Mouse (Mus musculus): Measurements from ENCODE around the gene Mob1a. TPM values are rescaled to one million over a fixed set of nuclear protein-coding genes. Genes with fewer than 3 reads are reported as not detected.
A peak's percentile ranks its signal among the peaks of the same experiment; 100 is the strongest.

The Mob1a gene
- polyA plus RNA-seq, 1 experiment from 2014 or later: 19.4 TPM

GRCm38 (mm10) chr6:83363075-83363474 is 37.3 kb downstream of the Mob1a start:
- H3K36me3 ChIP-seq (ENCODE audit: control insufficient read depth, insufficient read depth, low read length): peaks cover 23% of the 10 kb centered on the region
- WGBS: 94% methylated on average over 12 of the region's 12 CpGs
- H3K27ac ChIP-seq (ENCODE audit: low read depth, low read length): no peak overlapping the region

GRCm38 (mm10) chr6:83370316-83370965 is 44.6 kb downstream of the Mob1a start:
- Histone ChIP-seq H3K9me3 (ENCODE audit: control insufficient read depth, low read length) (no peaks in the 10 kb centered on the region), H3K36me3 (ENCODE audit: control insufficient read depth, insufficient read depth, low read length) (peaks cover 73% of the 10 kb centered on the region), H3K4me2 (ENCODE audit: low read length) (no peak overlapping the region), H3K27me3 (replicated peaks; ENCODE audit: control insufficient read depth, insufficient read depth, low read length) (no peaks in the 10 kb centered on the region), H3K9ac (ENCODE audit: low read depth, low read length) (no peak overlapping the region; the same call in 1 of the 2 replicates), H3K27ac (ENCODE audit: low read depth, low read length) (no peak overlapping the region), H3K4me1 (ENCODE audit: control insufficient read depth, insufficient read depth, low read depth, low read length) (no peaks in the 10 kb centered on the region), H3K4me3 (ENCODE audit: low read length) (no peak overlapping the region)
- ATAC-seq: no peak
- WGBS: 85% methylated on average over 21 of the region's 21 CpGs

More at GRCm38 (mm10) chr6:83363075-83363474, 37.3 kb downstream of the Mob1a start:
- Histone ChIP-seq H3K27me3 (replicated peaks; ENCODE audit: control insufficient read depth, insufficient read depth, low read length) (no peaks in the 10 kb centered on the region), H3K9ac (ENCODE audit: low read depth, low read length) (no peak overlapping the region), H3K4me3 (ENCODE audit: low read length) (no peak overlapping the region), H3K9me3 (ENCODE audit: control insufficient read depth, low read length) (no peaks in the 10 kb centered on the region), H3K4me2 (ENCODE audit: low read length) (no peak overlapping the region), H3K4me1 (ENCODE audit: control insufficient read depth, insufficient read depth, low read depth, low read length) (no peaks in the 10 kb centered on the region)
- no peak for ATAC-seq

- no peak for ATAC-seq
- WGBS: 84% methylated on average over 3 of the region's 3 CpGs
- Histone ChIP-seq H3K4me1 (ENCODE audit: control insufficient read depth, insufficient read depth, low read depth, low read length) (no peaks in the 10 kb centered on the region), H3K27ac (ENCODE audit: low read depth, low read length) (no peak overlapping the region), H3K9ac (ENCODE audit: low read depth, low read length) (no peak overlapping the region), H3K9me3 (ENCODE audit: control insufficient read depth, low read length) (no peaks in the 10 kb centered on the region), H3K4me3 (ENCODE audit: low read length) (no peak overlapping the region), H3K4me2 (ENCODE audit: low read length) (no peak overlapping the region), H3K27me3 (replicated peaks; ENCODE audit: control insufficient read depth, insufficient read depth, low read length) (no peaks in the 10 kb centered on the region), H3K36me3 (ENCODE audit: control insufficient read depth, insufficient read depth, low read length) (peaks cover 77% of the 10 kb centered on the region)
Observed at GRCm38 (mm10) chr6:83371350-83371749, 45.5 kb downstream of the Mob1a start.

- no peak overlapping the region for H3K27ac ChIP-seq (ENCODE audit: low read depth, low read length)
- no peak for ATAC-seq
- H3K4me2 ChIP-seq (ENCODE audit: low read length): no peak overlapping the region
- H3K36me3 ChIP-seq (ENCODE audit: control insufficient read depth, insufficient read depth, low read length): peaks cover 67% of the 10 kb centered on the region
- 83% methylated on average over 9 of the region's 9 CpGs for WGBS
- no peaks in the 10 kb centered on the region for H3K9me3 ChIP-seq (ENCODE audit: control insufficient read depth, low read length)
- H3K27me3 ChIP-seq (replicated peaks; ENCODE audit: control insufficient read depth, insufficient read depth, low read length): no peaks in the 10 kb centered on the region
- H3K4me3 ChIP-seq (ENCODE audit: low read length): no peak overlapping the region
- H3K4me1 ChIP-seq (ENCODE audit: control insufficient read depth, insufficient read depth, low read depth, low read length): no peaks in the 10 kb centered on the region
- no peak overlapping the region for H3K9ac ChIP-seq (ENCODE audit: low read depth, low read length)
Observed at GRCm38 (mm10) chr6:83373704-83374300, 48.0 kb downstream of the Mob1a start.

GRCm38 (mm10) chr6:83381510-83382491 is 56.0 kb downstream of the Mob1a start:
- H3K9ac ChIP-seq (ENCODE audit: low read depth, low read length): no peak overlapping the region
- WGBS: 84% methylated on average over 10 of the region's 10 CpGs
- no peaks in the 10 kb centered on the region for H3K4me1 ChIP-seq (ENCODE audit: control insufficient read depth, insufficient read depth, low read depth, low read length)
- H3K9me3 ChIP-seq (ENCODE audit: control insufficient read depth, low read length): no peaks in the 10 kb centered on the region
- no peak overlapping the region for H3K4me2 ChIP-seq (ENCODE audit: low read length)
- no peak overlapping the region for H3K27ac ChIP-seq (ENCODE audit: low read depth, low read length)
- no peak overlapping the region for H3K4me3 ChIP-seq (ENCODE audit: low read length)
- no peak for ATAC-seq
- H3K27me3 ChIP-seq (replicated peaks; ENCODE audit: control insufficient read depth, insufficient read depth, low read length): no peaks in the 10 kb centered on the region
- peaks cover 39% of the 10 kb centered on the region for H3K36me3 ChIP-seq (ENCODE audit: control insufficient read depth, insufficient read depth, low read length)

GRCm38 (mm10) chr6:83385569-83386090 is 59.8 kb downstream of the Mob1a start:
- Histone ChIP-seq H3K4me2 (ENCODE audit: low read length) (no peak overlapping the region), H3K9ac (ENCODE audit: low read depth, low read length) (no peak overlapping the region), H3K4me3 (ENCODE audit: low read length) (no peak overlapping the region), H3K27me3 (replicated peaks; ENCODE audit: control insufficient read depth, insufficient read depth, low read length) (no peaks in the 10 kb centered on the region), H3K9me3 (ENCODE audit: control insufficient read depth, low read length) (no peaks in the 10 kb centered on the region), H3K4me1 (ENCODE audit: control insufficient read depth, insufficient read depth, low read depth, low read length) (no peaks in the 10 kb centered on the region), H3K27ac (ENCODE audit: low read depth, low read length) (no peak overlapping the region), H3K36me3 (ENCODE audit: control insufficient read depth, insufficient read depth, low read length) (peaks cover 17% of the 10 kb centered on the region)
- no peak for ATAC-seq
- WGBS: 94% methylated on average over 9 of the region's 9 CpGs

- H3K36me3 ChIP-seq (ENCODE audit: control insufficient read depth, insufficient read depth, low read length): peaks cover 6% of the 10 kb centered on the region
- 80% methylated on average over 8 of the region's 8 CpGs for WGBS
- H3K4me2 ChIP-seq (ENCODE audit: low read length): no peak overlapping the region
- H3K27me3 ChIP-seq (replicated peaks; ENCODE audit: control insufficient read depth, insufficient read depth, low read length): no peaks in the 10 kb centered on the region
- no peak overlapping the region for H3K27ac ChIP-seq (ENCODE audit: low read depth, low read length)
- H3K4me1 ChIP-seq (ENCODE audit: control insufficient read depth, insufficient read depth, low read depth, low read length): no peaks in the 10 kb centered on the region
- no peak overlapping the region for H3K9ac ChIP-seq (ENCODE audit: low read depth, low read length)
- no peak overlapping the region for H3K4me3 ChIP-seq (ENCODE audit: low read length)
- 0 out of 2 replicates have a peak, but pooled peaks have one; percentile 19 for ATAC-seq
- no peaks in the 10 kb centered on the region for H3K9me3 ChIP-seq (ENCODE audit: control insufficient read depth, low read length)
Observed at GRCm38 (mm10) chr6:83392166-83392780, 66.5 kb downstream of the Mob1a start.

Measured in hindbrain, embryonic 16.5 days (tissue).